Mouse (Mus musculus): ENCODE results near the gene Acsbg2.
"Not testable (repeated sequence)": the region's sequence is repeated elsewhere in the genome, so short reads cannot be mapped to it uniquely, and the experiment has no call there.

The Acsbg2 gene

GRCm38 (mm10) chr17:56874237-56874636 is at the start of gene Acsbg2:
TSS of gene Acsbg2 (minus strand) at chr17:56874447.
- no peak for DNase-seq (ENCODE audit: low spot score)

DNA sequence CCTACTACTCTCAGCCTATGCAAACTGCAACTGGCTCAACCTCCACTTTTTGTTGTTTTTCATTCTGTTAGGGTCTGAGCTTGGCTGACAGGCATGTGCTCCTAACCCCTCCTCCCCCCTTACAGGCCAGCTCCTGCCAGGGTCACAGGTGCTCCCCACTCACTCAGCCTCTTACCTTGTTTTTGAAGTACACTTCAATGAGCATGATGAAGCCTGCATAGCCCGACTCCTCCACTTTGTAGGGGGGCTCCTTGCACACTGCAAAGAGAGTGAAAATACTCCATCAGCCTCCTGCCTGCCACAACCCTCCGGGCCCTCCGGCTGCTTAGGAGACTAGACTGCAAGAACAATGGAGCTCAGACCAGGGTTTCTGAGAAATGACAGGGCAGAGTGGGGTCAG is 45.5 kb upstream of the Acsbg2 start:
- DNase-seq (ENCODE audit: low spot score) = no peak

DNA sequence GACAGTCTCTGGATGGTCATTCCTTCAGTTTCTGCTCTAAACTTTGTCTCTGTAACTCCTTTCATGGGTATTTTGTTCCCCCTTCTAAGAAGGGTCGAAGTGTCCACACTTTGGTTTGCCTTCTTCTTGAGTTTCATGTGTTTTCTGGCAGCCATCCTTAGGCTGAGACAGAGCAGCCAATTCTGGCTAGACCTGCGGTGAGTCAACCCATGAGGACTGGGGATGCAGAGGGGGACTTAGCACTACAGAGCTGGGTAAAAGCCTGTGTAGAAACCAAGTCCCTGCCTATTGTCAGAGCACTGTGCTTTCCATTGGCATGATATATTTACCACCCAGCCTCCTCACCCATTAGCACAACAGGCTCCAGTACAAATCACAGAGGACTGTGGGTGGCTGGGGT is 42.9 kb upstream of the Acsbg2 start:
- no peak for DNase-seq (ENCODE audit: low spot score)

GRCm38 (mm10) chr17:56913444-56913843 is 39.2 kb upstream of the Acsbg2 start:
- no peak for DNase-seq (ENCODE audit: low spot score)

- no peak for DNase-seq (ENCODE audit: low spot score)
Observed at GRCm38 (mm10) chr17:56913023-56913422, 38.8 kb upstream of the Acsbg2 start.

GRCm38 (mm10) chr17:56909764-56910163 is 35.5 kb upstream of the Acsbg2 start:
- DNase-seq (ENCODE audit: low spot score) = not testable (repeated sequence)

DNA sequence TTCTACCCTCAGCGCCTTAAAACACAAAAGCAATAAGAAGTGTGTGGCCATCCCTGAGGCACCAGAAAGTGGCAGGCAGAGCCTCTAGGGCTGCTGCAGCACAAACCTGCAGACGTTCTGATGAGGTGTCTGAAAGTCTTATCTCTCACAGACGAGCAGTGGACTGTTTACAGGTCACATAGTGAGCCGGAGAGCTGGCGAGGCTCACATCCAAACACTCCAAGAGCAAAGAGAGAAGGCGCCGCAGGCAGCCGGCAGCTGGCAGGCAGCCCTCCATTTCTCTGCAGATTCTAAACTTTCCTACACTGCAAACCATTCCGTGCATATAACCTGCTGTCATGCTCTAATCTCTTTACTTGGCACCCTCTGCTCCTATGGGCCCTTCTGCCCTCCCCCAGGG is 33.6 kb upstream of the Acsbg2 start:
- no peak for DNase-seq (ENCODE audit: low spot score)

GRCm38 (mm10) chr17:56907096-56907495 is 32.8 kb upstream of the Acsbg2 start:
- no peak for DNase-seq (ENCODE audit: low spot score)

DNA sequence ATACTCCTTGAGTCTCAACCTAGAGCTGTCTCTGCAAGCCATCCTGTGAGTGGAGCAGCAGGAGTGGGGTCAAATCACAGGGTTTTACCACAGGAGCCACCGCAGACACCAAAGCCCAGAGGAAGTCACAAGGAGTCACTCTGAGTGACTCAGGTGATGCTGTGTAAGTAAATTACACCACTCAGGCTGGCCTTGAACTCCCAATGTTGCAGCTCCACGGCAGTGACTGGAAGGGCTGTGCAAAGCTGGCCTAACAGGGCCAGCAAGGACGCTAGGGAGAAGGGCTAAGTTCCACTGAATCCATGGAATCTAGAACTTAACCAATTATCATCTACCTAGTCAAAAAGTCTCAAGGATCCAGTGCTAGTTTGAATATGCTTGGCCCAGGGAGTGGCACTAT is 31.9 kb upstream of the Acsbg2 start:
- no peak for DNase-seq (ENCODE audit: low spot score)

DNA sequence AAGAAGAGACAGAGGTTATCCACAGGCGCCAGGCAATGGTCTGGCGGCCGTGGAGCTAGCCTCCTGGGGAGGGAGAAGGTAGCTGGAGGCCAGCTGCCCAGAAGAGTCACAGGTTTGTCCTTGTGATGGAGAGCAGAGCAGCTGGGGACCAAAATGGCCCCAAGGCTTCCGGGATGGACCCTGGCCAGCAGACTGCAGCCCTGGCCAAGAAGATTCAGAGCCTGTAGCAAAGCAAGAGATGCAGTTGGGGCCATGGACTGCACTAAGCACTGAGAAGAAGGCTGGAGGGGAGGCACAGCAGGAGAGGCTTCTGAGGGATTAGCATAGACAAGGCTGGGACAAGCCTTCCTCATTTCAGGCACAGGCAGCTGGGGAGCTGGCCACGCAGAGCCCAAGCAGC is 28.5 kb upstream of the Acsbg2 start:
- DNase-seq (ENCODE audit: low spot score) = no peak

DNA sequence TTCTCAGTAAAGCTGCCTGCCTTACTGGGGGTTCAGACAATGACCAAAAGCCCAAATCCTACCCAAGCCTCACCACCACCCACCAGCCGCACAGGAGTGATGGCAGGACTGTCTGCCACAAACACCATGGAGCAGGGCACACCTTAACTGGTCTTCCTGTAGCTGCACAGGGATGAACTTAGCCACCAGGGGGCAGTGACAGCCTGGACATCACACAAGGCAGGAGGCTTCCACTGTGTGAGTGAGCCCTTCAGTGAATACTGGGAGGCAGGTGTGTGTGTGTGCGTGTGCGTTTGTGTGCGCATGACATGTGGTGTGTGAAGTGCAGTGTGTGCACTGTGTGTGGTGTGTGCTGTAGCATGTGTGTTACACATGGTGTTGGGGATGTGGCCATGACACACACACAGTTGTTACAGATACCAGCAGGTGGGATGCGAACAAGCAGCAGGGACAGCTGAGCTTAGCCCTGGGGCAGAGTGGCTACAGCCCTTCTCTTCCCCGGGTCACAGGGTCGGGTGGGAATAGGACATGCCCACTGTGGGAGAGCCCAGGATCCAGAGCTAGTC is 23.5 kb upstream of the Acsbg2 start:
- DNase-seq (ENCODE audit: low spot score) = peak; percentile 74

DNA sequence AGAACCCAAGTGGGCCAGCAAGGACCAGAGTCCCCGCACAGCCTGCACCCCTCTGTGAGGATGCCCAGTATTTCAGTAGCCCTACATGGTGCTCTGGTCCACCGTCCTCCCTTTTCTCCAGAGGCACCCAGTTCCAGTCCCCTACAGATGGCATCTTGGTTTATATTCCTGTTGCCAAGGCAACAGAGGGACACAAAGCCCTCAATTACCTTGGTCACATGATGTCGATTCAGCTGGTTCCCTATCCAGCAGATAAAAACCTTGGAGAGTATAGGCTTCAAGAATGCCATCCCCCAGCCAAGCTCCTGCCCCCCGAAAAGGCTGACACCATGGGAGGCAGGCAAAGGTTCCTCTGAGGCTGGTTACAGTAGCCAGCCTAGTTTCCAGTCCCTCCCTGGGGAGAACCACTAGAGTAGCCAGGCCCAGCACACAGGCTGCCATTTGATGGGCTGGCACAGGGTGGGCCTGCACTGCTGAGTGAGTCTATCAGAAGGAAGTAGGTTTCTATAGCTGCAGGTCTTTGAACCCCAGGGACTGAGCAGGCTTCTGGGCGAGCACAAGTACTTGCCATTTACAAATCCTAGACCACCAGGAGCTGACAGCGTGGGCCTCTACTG is 22.4 kb upstream of the Acsbg2 start:
- peak; percentile 22 for DNase-seq (ENCODE audit: low spot score)

DNA sequence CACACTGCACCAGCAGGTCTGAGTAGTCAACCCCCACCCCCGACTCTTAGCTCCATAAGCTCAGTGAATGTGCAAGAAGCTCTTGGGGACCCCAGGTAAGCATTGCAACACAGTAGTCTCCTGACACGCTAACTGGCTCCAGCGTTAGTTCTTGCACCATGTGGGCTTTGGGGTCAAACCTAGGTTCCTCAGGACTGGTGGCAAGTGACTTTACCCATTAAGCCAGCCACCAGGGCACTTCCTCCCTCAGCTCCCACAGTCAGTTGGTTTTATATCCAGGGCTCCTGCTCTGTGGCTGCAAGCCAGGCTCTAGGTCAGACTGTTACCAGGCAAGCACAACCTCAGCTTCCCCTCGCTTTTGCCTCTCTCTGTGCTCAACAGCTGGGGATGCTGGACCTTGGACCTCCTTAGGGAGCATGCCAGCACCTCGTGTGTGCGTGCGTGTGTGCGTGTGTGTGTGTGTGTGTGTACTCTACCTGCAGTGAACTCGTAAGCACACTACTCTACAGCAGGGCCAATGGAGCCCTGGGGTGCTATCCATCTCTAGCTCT is 21.2 kb upstream of the Acsbg2 start:
- no peak for DNase-seq (ENCODE audit: low spot score)

GRCm38 (mm10) chr17:56890018-56890417 is 15.8 kb upstream of the Acsbg2 start:
- no peak for DNase-seq (ENCODE audit: low spot score)

- DNase-seq (ENCODE audit: low spot score) = no peak
Observed at GRCm38 (mm10) chr17:56888050-56888449, 13.8 kb upstream of the Acsbg2 start.

DNA sequence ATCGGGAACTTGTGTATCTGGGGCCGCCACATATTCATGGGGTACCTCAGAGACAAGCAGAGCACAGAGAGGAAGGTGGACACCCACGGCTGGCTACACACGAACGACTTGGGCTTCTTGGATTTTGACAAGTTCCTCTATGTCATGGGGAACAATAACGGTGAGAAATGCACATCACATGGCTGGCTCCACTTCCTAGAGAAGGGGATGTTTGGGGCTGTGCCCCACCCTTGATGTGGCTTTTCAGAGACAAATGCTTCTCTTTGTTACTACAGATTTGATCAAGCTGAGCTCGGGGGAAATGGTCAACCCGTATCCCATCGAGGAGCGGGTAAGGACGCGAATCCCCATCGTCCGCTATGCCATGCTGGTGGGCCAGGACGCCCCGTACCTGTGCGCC is 10.6 kb upstream of the Acsbg2 start:
- no peak for DNase-seq (ENCODE audit: low spot score)

DNA sequence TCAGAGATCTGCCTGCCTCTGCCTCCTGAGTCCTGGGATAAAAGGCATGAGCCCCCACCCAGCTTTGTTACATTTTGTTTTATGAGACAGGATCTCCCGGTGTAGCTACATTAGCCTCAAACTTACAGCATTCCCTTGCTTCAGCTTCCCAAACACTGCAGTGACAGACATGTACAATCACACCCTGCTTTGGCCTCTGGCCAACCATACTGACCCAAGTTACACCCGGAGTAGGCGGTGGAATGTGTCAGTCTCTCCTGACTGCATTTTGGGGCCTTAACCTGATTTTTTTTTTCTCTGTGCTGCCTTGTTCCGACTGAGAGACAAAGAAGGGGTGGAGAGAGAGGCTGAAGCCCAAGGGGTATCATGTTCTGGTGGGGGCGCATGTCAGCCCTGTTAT is 10.1 kb upstream of the Acsbg2 start:
- DNase-seq (ENCODE audit: low spot score) = no peak

GRCm38 (mm10) chr17:56883612-56884011 is 9.4 kb upstream of the Acsbg2 start:
- no peak for DNase-seq (ENCODE audit: low spot score)

DNA sequence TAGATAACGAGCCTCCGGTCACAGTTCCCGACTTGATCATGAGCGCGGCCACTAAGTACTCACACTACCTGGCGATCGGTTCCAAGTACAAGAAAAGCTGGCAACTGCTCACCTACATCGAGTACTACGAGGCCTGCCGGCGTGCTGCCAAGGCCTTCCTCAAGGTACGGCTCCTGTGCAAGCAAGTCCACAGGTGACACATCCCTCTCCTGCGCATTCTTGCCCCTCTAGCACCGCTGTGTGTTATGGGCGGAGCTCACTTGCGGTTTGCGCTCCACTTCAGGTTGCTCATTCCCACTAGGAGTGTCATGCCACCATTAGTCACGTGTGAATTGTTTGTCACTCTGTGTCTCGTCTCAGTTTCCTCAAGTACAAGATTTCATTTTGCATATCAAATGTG is 3.2 kb upstream of the Acsbg2 start:
- no peak for DNase-seq (ENCODE audit: low spot score)

DNA sequence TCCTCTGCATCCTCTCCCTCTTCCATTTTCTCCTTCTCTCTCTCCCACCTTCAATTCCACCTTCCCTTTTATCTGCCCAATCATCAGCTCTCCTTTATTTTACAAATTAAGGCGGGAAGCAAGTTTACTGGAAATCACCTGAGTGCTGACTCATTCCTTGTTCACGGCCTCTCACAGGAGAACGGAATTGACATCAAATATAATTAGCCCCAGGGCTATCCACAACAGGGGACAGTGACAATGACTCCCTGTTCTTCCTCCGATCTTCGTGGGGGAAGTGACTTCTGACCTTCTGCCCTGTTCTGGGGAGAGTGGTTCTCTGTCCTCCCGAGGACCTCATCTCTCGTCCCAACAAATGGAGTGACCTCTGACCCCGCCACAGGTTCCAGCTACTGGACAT is 2.7 kb upstream of the Acsbg2 start:
- DNase-seq (ENCODE audit: low spot score) = no peak

- no peak for DNase-seq (ENCODE audit: low spot score)
Observed at GRCm38 (mm10) chr17:56876465-56876864, 2.2 kb upstream of the Acsbg2 start.

GRCm38 (mm10) chr17:56874936-56875651 is 847 bp upstream of the Acsbg2 start, which contains the start of gene 1700061G19Rik:
TSS of gene 1700061G19Rik (plus strand) at chr17:56875477.
- no peak for DNase-seq (ENCODE audit: low spot score)

GRCm38 (mm10) chr17:56872512-56872911 is 1.7 kb downstream of the Acsbg2 start:
- DNase-seq (ENCODE audit: low spot score) = no peak

Measured in left cerebral cortex, adult 11 months (tissue).